Mouse (Mus musculus) lung, embryonic 16.5 days (tissue): ENCODE results near the gene Gm10226. TPM values are rescaled to one million over a fixed set of nuclear protein-coding genes. Genes with fewer than 3 reads are reported as not detected.

ENCODE experiments used
- polyA plus RNA-seq: library from polyadenylated mRNA; unstranded; fragments of >200 nt; fragmentation: Nextera tagmentation; extraction: Ambion mirVana; gene quantifications from 2 replicates; pipeline ENCODE4 v1.2.1, GENCODE M21; 2015

Gm10226 gene
- polyA plus RNA-seq, 1 experiment from 2014 or later = 5.3 TPM

Other genes with a start within 250 kb of the Gm10226 start
- 15.0 and 17.1 TPM in 2 replicates for gene Zfp51, start 241.5 kb upstream of the Gm10226 start, polyA plus RNA-seq
- gene Zfp53, start 202.9 kb upstream of the Gm10226 start, polyA plus RNA-seq = 12.0 and 12.5 TPM in 2 replicates
- 4.7 and 5.5 TPM in 2 replicates for gene Zfp52, start 156.3 kb upstream of the Gm10226 start, polyA plus RNA-seq
- 19.9 and 23.7 TPM in 2 replicates for gene Zfp948, start 124.9 kb upstream of the Gm10226 start, polyA plus RNA-seq
- gene Zfp983, start 41.2 kb upstream of the Gm10226 start, polyA plus RNA-seq = 3.3 and 3.8 TPM in 2 replicates
- 12.3 and 12.8 TPM in 2 replicates for gene Zfp760, start 15.9 kb downstream of the Gm10226 start, polyA plus RNA-seq
- 5.3 and 6.6 TPM in 2 replicates for gene Zfp229, start 38.9 kb downstream of the Gm10226 start, polyA plus RNA-seq
- 7.3 and 9.0 TPM in 2 replicates for gene Zfp820, start 153.9 kb downstream of the Gm10226 start, polyA plus RNA-seq
- 7.0 and 7.3 TPM in 2 replicates for gene Zfp995, start 218.1 kb downstream of the Gm10226 start, polyA plus RNA-seq